Mouse (Mus musculus) liver, adult 2 months (tissue): Measurements from ENCODE around the gene Gm20388.

ENCODE experiments used
- CTCF ChIP-seq: fragments of 200-500 bp; IDR thresholded peaks from 2 replicates; pipeline ENCODE4 v1.5.1; 2011; ENCODE audit warnings: low read depth, low read length, control low read depth
- POLR2A ChIP-seq: fragments of 200-500 bp; IDR thresholded peaks from 2 replicates; pipeline ENCODE4 v1.6.1; 2011; ENCODE audit warnings: low read length, control low read depth; ENCODE audit not compliant: insufficient read depth; ENCODE audit errors: extremely low read depth

DNA sequence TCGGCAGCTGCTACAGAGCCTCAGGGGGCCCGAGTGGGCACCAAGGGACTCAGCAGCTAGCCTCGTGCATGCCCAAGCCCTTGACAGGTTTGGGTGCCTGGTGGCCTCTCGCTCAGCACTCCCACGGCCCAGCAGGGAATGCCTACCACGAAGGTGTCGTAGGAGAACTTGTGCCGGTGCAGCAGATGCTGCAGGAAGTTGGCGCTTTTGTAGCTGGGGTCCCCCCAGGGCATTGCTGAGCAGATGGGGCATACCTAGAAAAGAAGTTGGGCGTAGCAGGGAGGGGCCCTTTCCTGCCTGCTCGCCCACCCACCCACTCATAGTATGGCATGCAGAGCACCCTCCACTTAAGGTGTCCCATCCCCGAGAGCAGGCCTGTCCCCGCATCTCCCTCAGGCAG lies 2557.2 kb downstream of the Gm20388 start:
- no peak for TF ChIP-seq POLR2A
- no peak for TF ChIP-seq CTCF
